Mouse (Mus musculus): ENCODE measurements around the gene Acta2. TPM values are rescaled to one million over a fixed set of nuclear protein-coding genes. Genes with fewer than 3 reads are reported as not detected.
A peak's percentile ranks its signal among the peaks of the same experiment; 100 is the strongest.

Acta2 gene
- total and polyA plus RNA-seq, 3 experiments: 0.13 to 0.31 TPM; not detected in 1

GRCm38 (mm10) chr19:34291379-34291778 lies 36.0 kb upstream of the Acta2 start:
- H3K9ac ChIP-seq (ENCODE audit: insufficient read depth, low read depth): peak overlapping the region; percentile 100
- dilution Hi-C loops (cut with MboI; ENCODE audit: extremely low pct_ligation_motif_present, extremely low pct_unique_long_range_greater_than_20kb, low sequenced_read_pairs) (no loop called here), in situ Hi-C loops (cut with MboI; ENCODE audit: low pct_ligation_motif_present, low pct_unique_long_range_greater_than_20kb, low sequenced_read_pairs) (no loop called here)
- peaks cover 39% of the 10 kb centered on the region for H3K79me2 ChIP-seq (replicated peaks; ENCODE audit: control insufficient read depth, extremely low read depth, insufficient read depth, poor library complexity, severe bottlenecking)
- no peaks in the 10 kb centered on the region for H3K9me3 ChIP-seq (replicated peaks; ENCODE audit: low read length)
- peak overlapping the region; percentile 41; the same call in 1 of the 2 replicates for H3K27ac ChIP-seq (ENCODE audit: insufficient read depth, low read depth)
- H3K36me3 ChIP-seq (replicated peaks in 1 of 2; ENCODE audit: control insufficient read depth in 1 of 2, insufficient read depth in 1 of 2, low read length in 1 of 2): peaks cover 3 to 4% of the 10 kb centered on the region in 2 experiments
- H3K27me3 ChIP-seq (replicated peaks): no peaks in the 10 kb centered on the region
- peak overlapping the region; percentile 67 to 89 (median 73) for H3K4me3 ChIP-seq (replicated peaks in 1 of 3; ENCODE audit: low read depth in 2 of 3, low read length in 2 of 3, poor library complexity in 1 of 3)
- no peak for TF ChIP-seq IRF4 (IDR thresholded peaks at IDR 0.05; ENCODE audit: low read depth, low read length)
- 0 out of 2 replicates have a peak, but pooled peaks have one; percentile 46 for TF ChIP-seq MXI1 (IDR thresholded peaks at IDR 0.05; ENCODE audit: low read depth, low read length)
- 0 out of 2 replicates have a peak, but pooled peaks have one; percentile 9 for TF ChIP-seq BHLHE40 (IDR thresholded peaks at IDR 0.05; ENCODE audit: low read depth, low read length)
- TF ChIP-seq SIN3A (IDR thresholded peaks at IDR 0.05; ENCODE audit: low read length): peak; percentile 62
- peaks cover 21 to 79% of the 10 kb centered on the region in 2 experiments for H3K4me1 ChIP-seq (ENCODE audit: control insufficient read depth in 1 of 2, insufficient read depth in 2 of 2)
- H3K4me2 ChIP-seq (ENCODE audit: insufficient read depth, low read depth, poor library complexity, severe bottlenecking): peak overlapping the region; percentile 98
- no peak for DNase-seq (ENCODE audit: extremely low read depth)

GRCm38 (mm10) chr19:34290872-34291341 lies 35.5 kb upstream of the Acta2 start:
- TF ChIP-seq MYC (IDR thresholded peaks at IDR 0.05; ENCODE audit: low read depth, low read length) (no peak), USF2 (conservative IDR thresholded peaks at IDR 0.05; ENCODE audit: low read depth, low read length) (no peak), HCFC1 (IDR thresholded peaks at IDR 0.05; ENCODE audit: low read depth, low read length) (no peak), CHD2 (IDR thresholded peaks at IDR 0.05; ENCODE audit: low read length) (no peak), JUN (IDR thresholded peaks at IDR 0.05; ENCODE audit: insufficient read depth, low read depth, low read length) (no peak), MAX (IDR thresholded peaks at IDR 0.05; ENCODE audit: low read length) (no peak)
- in situ Hi-C loops (cut with MboI; ENCODE audit: low pct_ligation_motif_present, low pct_unique_long_range_greater_than_20kb, low sequenced_read_pairs) (no loop called here), dilution Hi-C loops (cut with MboI; ENCODE audit: extremely low pct_ligation_motif_present, extremely low pct_unique_long_range_greater_than_20kb, low sequenced_read_pairs) (no loop called here)
- H3K27me3 ChIP-seq (replicated peaks): no peaks in the 10 kb centered on the region
- H3K9ac ChIP-seq (ENCODE audit: insufficient read depth, low read depth): peak overlapping the region; percentile 100
- H3K36me3 ChIP-seq (replicated peaks in 1 of 2; ENCODE audit: control insufficient read depth in 1 of 2, insufficient read depth in 1 of 2, low read length in 1 of 2): no peaks in the 10 kb centered on the region
- peak overlapping the region; percentile 67 to 89 (median 73) for H3K4me3 ChIP-seq (replicated peaks in 1 of 3; ENCODE audit: low read depth in 2 of 3, low read length in 2 of 3, poor library complexity in 1 of 3)
- DNase-seq (ENCODE audit: extremely low read depth): no peak
- H3K9me3 ChIP-seq (replicated peaks; ENCODE audit: low read length): no peaks in the 10 kb centered on the region
- H3K27ac ChIP-seq (ENCODE audit: insufficient read depth, low read depth): peak overlapping the region; percentile 78
- peak overlapping the region; percentile 98 for H3K4me2 ChIP-seq (ENCODE audit: insufficient read depth, low read depth, poor library complexity, severe bottlenecking)
- H3K4me1 ChIP-seq (ENCODE audit: control insufficient read depth in 1 of 2, insufficient read depth in 2 of 2): peaks cover 18 to 78% of the 10 kb centered on the region in 2 experiments
- H3K79me2 ChIP-seq (replicated peaks; ENCODE audit: control insufficient read depth, extremely low read depth, insufficient read depth, poor library complexity, severe bottlenecking): peaks cover 35% of the 10 kb centered on the region

- H3K36me3 ChIP-seq (replicated peaks in 1 of 2; ENCODE audit: control insufficient read depth in 1 of 2, insufficient read depth in 1 of 2, low read length in 1 of 2): no peaks in the 10 kb centered on the region
- peak within 1 kb of the TSS; percentile 67 to 89 (median 73) for H3K4me3 ChIP-seq (replicated peaks in 1 of 3; ENCODE audit: low read depth in 2 of 3, low read length in 2 of 3, poor library complexity in 1 of 3)
- in situ Hi-C loops (cut with MboI; ENCODE audit: low pct_ligation_motif_present, low pct_unique_long_range_greater_than_20kb, low sequenced_read_pairs): no loop called here
- H3K9me3 ChIP-seq (replicated peaks; ENCODE audit: low read length): no peaks in the 10 kb centered on the region
- dilution Hi-C loops (cut with MboI; ENCODE audit: extremely low pct_ligation_motif_present, extremely low pct_unique_long_range_greater_than_20kb, low sequenced_read_pairs): no loop called here
- H3K79me2 ChIP-seq (replicated peaks; ENCODE audit: control insufficient read depth, extremely low read depth, insufficient read depth, poor library complexity, severe bottlenecking): peaks cover 35% of the 10 kb centered on the region
- H3K9ac ChIP-seq (ENCODE audit: insufficient read depth, low read depth): peak within 1 kb of the TSS; percentile 100
- peaks cover 18 to 74% of the 10 kb centered on the region in 2 experiments for H3K4me1 ChIP-seq (ENCODE audit: control insufficient read depth in 1 of 2, insufficient read depth in 2 of 2)
- H3K4me2 ChIP-seq (ENCODE audit: insufficient read depth, low read depth, poor library complexity, severe bottlenecking): peak within 1 kb of the TSS; percentile 98
- H3K27ac ChIP-seq (ENCODE audit: insufficient read depth, low read depth): peak within 1 kb of the TSS; percentile 78
- no peaks in the 10 kb centered on the region for H3K27me3 ChIP-seq (replicated peaks)
- peak; percentile 85 for DNase-seq (ENCODE audit: extremely low read depth)
- TF ChIP-seq CHD2 (IDR thresholded peaks at IDR 0.05; ENCODE audit: low read length) (peak; percentile 64; the same call in 1 of the 2 replicates), EP300 (IDR thresholded peaks at IDR 0.05; ENCODE audit: low read length) (0 out of 2 replicates have a peak, but pooled peaks have one; percentile 7), BHLHE40 (IDR thresholded peaks at IDR 0.05; ENCODE audit: low read depth, low read length) (peak; percentile 99), ZNF384 (IDR thresholded peaks at IDR 0.05; ENCODE audit: low read depth, low read length) (peak; percentile 90), ELF1 (IDR thresholded peaks at IDR 0.05; ENCODE audit: low read depth, low read length) (0 out of 2 replicates have a peak, but pooled peaks have one; percentile 8), IRF4 (IDR thresholded peaks at IDR 0.05; ENCODE audit: low read depth, low read length) (peak; percentile 56; the same call in 1 of the 2 replicates), MAX (IDR thresholded peaks at IDR 0.05; ENCODE audit: low read length) (peak; percentile 91), TCF12 (IDR thresholded peaks at IDR 0.05; ENCODE audit: low read depth, low read length) (peak; percentile 62), NRF1 (IDR thresholded peaks at IDR 0.05; ENCODE audit: low read depth, low read length) (0 out of 2 replicates have a peak, but pooled peaks have one; percentile 11), MAZ (IDR thresholded peaks at IDR 0.05; ENCODE audit: low read depth, low read length) (peak; percentile 37; the same call in 1 of the 2 replicates), UBTF (IDR thresholded peaks at IDR 0.05; ENCODE audit: low read depth, low read length) (0 out of 2 replicates have a peak, but pooled peaks have one; percentile 36), TBP (conservative IDR thresholded peaks at IDR 0.05; ENCODE audit: low read depth, low read length) (no peak), MEF2A (IDR thresholded peaks at IDR 0.05; ENCODE audit: borderline replicate concordance, low read depth, low read length) (peak; percentile 75), MXI1 (IDR thresholded peaks at IDR 0.05; ENCODE audit: low read depth, low read length) (peak; percentile 94), JUN (IDR thresholded peaks at IDR 0.05; ENCODE audit: insufficient read depth, low read depth, low read length) (no peak), ETS1 (conservative IDR thresholded peaks at IDR 0.05; ENCODE audit: low read depth, low read length) (peak; percentile 97), HCFC1 (IDR thresholded peaks at IDR 0.05; ENCODE audit: low read depth, low read length) (no peak)
Measured at GRCm38 (mm10) chr19:34289948-34290789, 34.8 kb upstream of the Acta2 start, which contains the start of gene Fas. TSS of gene Fas (plus strand) at chr19:34290666.

Measured in CH12.LX (cell line).